Mouse (Mus musculus): ENCODE results near the gene Srrt.

Srrt gene

DNA sequence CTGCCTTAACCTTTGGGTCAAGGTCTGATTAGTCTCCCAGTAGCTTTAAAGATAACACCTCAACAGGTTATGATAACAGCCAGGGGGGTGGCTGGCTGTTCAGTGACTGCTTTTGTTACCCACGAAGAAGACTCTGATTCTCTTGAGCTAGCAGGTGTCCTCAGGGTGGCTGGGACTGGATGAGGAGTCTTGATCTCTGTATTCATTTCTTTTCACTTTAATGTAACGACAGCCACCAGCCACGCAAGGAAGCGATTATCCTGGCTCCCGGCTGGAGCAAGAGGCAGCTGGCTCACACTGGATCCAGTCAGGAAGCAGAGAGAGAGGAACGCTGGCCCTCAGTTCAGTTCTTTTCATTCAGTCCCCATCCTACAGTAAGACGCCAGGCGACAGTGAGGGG is 29.7 kb upstream of the Srrt start:
- no peak for DNase-seq (ENCODE audit: low read depth)

DNA sequence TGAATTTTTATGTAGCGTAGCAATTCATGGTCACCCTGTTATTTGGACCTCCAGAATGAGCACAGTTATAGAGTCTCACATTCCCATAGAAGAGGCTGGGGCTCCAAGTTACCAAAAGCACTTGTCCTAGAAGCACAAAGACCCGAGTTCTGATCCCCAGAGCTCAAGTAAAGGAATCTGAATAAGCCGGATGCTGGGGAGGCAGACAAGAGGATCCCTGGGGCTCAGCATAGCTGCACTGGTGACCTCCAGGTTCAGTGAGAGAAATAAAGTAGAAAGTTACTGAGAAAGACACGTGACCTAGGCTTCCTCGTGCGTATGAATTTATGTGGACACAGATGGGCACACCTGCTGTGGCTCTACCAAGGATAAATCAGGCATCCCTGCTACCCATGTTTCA is 27.6 kb upstream of the Srrt start:
- DNase-seq (ENCODE audit: low read depth) = no peak

DNA sequence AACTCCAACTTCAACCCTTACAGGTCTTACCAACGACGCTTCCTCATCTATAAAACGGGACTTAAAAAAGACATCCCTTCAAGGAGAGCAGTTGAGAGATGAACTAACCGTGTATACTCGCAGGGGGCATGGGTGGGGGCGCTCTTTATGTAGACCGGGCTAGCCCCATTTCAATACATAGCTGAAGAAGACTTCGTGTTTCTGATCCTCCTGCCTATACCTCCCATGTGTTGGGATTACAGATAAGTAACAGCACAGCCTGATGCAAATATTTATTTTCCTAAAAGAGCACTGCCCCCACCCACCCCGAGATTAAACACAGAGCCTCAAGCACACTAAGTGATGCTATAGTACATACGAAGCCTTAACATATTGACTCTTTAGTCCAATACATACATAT is 26.8 kb upstream of the Srrt start:
- DNase-seq (ENCODE audit: low read depth) = no peak

DNA sequence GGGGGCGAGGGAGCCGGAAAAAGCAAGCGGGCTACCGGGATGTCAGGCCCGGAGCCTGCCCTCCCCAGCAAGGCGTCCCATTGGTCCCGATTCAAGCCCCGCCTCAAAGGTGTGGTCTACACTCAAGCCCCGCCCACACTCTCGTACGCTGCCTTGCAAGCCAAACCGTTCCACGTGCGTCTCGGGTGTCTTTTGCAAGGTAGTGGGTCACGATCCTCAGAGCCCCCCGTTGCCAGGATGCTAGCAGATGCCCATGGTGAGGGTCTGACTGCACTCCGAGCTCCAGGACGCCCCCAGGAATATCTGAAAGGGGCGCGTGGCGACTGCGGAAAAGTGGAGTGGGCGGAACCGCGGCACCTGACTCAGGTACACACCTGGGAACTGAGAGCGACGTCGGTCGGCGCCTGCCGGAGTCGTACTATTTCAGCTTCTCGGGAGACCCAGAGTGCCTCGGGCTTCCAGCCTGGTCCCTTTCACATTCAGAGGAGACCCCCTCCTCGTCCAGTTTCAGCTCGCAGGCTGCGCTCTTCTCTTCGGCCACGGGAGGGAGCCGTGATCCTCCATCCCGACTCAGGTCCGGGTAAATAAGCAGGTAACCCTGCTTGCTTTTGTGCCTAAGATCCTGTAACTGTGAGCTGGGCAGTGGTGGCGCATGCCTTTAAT is 26.2 kb upstream of the Srrt start, which contains the start of gene Slc12a9:
TSS of gene Slc12a9 (minus strand) at position 86 of the 663 bp plus-strand sequence.
- peak; percentile 96 for DNase-seq (ENCODE audit: low read depth)

DNA sequence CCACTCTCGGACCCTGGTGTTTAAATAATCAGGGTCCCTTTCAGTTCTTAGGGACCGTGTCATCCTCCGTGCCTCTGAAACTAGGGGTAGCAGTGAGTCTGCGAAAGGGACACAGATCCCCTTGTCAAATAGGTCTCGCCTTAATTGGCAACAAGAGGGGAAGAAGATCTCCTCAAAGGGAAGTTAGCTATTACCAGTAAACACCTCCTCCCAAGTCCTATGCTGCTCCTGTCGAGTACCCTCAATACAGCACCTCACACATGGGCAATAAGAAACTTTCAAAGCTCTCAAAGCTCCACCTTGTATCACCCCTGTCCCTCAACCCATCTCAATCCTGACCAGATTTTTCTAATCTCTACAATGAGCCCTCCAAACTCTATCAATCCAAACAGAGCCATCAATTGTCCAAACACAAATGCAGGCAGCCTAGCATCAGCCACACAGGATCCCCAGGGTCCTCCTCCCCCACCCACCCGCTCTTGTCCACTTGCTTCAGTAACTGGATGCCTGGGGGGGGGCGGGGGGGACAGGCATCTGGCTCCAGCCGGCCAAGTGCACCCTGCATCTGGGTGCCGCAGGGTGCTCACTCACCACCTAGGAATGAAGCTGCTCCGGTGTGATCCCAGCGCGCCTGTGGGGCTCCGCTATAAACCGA is 25.5 kb upstream of the Srrt start:
- no peak for DNase-seq (ENCODE audit: low read depth)

DNA sequence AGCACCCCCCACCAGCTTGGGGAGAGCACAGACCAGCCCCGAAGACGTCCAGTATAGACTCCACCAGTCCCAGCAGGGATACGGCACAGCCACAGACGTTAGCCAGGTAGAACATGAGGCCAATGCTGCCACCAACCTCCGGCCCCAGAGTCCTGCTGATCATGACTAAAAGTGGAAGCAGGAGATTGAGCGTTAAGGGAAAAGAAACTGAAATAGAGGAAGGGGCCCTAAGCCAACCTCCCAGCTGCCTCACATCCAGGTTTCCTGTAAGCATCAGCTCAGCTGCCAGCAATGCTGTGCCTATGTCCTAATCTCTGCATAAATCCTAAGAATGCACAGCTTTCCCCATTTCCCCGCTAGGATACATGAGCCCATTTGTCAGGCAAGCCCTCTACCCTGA is 23.4 kb upstream of the Srrt start:
- DNase-seq (ENCODE audit: low read depth) = no peak

DNA sequence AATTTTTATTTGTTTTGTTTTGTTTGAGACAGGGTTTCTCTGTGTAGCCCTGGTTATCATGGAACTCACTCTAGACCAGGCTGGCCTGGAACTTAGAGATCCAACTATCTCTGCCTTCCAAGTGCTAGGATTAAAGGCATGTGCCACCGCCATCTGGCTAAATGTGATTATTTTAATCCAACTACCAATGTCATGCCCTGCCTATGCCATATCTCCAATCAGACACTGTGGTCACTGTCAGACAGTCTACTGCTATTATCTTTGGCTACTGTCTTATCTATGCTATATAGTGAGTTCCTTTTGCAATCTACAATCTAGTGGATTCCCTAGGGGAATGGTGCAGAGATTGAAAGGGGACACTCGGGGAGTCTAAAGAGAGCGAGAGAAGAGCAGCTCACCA is 13.5 kb upstream of the Srrt start:
- no peak for DNase-seq (ENCODE audit: low read depth)

DNA sequence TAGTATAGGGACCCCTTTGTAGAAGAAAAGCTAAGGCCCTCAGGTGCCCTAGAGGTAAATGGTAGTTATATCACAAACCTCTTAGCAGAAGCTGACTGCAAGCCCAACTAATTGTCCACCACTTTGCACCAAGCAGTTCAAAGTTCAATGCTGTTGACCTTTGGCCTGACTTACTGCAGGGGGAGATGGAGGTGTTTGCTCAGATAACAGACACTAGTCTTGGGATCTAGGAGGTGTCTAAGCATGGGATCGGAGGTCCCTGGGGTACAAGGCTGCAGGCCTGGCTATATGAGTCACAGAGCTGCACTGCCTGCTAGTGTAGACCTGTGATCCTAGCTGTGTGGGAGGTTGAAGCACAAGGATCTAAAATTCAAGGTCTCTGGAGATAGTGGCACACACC is 11.1 kb upstream of the Srrt start:
- DNase-seq (ENCODE audit: low read depth) = no peak

DNA sequence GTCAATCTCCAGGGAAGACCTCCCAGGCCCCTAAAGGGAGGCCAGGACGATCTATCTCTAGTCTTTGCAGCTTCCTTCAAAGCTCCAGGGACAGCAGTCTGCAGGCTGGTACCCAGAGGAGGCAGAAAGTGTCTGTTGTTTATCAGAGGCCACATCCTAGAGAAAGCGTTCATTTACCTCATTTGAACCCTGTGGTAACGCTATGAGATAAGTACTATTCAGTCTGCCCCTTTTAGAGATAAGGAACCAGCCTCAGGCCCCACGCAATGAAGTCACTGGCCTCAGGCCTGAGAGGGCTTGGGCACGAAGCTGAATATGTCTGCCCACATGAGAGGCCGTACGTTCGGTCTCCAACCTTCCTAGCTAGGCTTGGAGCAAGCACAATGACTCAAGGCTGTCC is 9.9 kb upstream of the Srrt start:
- no peak for DNase-seq (ENCODE audit: low read depth)

DNA sequence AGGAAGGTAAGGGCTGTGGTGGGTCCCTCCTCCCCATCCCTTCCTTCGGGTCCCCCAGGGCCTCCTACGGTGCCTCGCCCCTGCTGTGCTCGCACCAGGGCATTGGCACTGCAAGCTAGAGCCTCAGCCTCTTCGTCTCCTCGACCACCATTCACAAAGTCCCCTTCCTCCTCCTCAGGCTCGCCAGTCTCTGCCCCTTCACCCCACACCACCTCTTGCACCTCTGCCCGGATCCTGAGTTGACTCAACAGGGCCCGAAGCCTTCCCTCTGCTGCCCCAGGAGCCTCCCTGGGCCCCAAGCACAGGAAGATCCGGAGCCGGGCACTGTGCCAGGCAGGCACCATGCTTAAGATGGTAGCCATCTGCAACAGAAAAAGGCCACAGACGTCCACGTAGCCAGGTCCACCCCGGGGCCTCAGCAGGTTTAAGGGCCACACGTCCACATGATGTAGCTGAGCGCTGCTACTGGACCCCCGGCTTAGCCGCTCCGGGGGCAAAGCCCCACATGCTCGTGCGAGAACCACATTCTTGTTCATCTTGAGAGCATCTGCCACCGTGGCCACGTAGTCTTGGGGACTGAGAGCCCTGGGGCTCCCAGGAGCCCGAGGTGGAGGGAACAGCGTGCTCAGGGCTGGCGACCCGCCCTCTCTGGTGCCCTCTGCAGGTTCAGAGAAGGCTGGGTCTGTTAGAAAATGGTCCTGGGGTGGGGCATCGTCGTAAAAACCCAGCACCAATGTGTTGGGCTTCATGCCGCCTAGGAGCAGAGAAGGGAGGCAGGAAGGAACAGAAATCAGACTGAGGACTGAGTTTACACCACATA is 7.8 kb upstream of the Srrt start:
- no peak for DNase-seq (ENCODE audit: low read depth)

DNA sequence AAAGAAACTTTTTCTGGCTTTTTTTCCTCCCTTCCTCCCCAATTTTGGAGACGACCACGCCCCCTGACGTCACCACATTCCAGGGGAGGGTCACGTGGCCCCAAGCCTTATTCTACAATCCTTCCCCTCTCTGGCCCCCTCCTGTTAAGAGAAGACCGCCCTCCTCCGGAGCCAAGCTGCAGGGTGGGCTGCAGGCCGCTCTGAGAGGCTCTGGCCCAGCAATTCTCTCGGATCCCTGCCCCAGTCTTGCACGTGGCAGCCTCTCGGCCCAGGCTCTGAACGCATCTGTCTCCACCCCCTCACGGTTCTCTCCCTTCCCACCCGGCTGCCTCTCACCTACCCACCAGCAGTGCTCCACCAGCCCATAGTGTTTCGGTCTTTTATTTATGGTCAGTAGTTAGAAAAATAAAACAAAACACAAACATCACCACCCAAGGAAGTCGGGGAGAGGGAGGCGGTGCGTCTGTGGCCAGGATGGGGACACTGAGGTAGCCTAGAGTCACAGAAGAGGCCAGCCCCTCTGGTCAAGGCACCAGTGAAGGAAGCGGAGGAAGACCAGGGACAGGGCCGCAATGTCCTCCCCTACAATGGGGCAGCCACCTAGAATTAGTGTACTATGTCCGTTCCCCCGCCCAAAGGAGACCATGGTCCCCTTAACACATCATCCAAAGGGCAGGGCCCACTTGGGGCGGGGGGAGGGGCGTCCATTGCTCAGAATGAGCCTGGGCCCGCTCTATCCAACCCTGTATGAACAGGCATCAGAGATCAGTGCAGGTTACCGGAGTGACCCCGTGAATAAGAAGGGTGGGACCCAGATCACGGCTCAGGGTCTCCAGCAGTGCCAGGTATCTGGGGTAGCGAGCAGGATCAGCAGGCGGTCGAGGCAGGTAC is 7.0 kb upstream of the Srrt start, which contains the start of gene Trip6:
TSS of gene Trip6 (minus strand) at position 212 of the 891 bp plus-strand sequence.
- DNase-seq (ENCODE audit: low read depth) = no peak

DNA sequence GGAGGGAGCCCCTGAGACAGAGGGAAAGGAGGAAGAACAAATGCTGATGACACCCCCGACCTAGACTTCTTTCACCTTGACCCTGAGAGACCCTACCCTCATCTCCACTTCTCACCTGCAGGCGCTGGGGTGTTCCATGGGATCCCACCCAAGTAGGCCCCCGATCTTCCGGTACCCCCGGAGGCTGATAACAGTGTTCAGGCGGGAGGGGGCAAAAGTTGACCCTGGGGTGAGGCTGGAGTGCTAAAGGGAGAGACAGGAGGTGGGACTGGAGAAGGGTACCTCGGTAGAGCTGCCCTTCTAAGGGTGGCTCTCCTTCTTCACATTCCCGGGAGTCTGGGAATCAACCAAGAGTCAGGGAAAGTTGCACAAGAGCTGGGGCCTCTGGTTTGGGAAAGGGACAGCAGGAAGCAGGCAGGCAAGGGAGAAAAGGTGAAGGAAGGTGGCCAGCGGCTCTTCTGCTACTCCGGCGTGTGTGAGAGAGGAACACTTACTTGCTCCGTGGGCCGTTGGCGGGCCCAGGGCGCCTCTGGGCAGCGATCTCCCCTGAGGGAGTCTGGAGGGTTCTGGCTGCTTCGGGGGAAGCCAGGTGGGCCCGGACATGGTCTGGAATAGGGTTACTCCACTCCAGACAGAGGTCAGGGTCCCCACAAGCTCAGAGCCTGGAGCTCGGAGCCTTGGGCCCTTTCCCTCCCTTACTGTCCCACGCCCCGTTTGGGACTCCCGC is 6.2 kb upstream of the Srrt start:
- DNase-seq (ENCODE audit: low read depth) = no peak

DNA sequence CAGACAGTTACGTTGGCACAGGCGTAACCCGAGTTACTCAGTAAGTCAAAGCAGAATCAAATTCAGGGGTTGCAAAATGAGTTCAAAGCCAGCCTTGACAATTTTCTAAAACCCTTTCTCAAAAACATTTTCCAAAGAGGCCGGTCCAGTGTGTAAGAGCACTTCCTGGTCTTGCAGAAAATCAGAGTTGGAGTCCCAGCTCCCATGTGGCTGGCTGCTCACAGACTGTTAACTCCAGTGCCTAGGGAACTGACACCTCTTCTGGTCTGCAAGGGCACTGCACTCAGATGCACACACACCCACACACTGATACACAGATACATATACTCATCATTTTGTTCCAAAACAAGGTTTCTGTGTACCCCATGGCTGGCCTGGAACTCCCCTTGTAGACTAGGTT is 882 bp upstream of the Srrt start:
- no peak for DNase-seq (ENCODE audit: low read depth)

DNA sequence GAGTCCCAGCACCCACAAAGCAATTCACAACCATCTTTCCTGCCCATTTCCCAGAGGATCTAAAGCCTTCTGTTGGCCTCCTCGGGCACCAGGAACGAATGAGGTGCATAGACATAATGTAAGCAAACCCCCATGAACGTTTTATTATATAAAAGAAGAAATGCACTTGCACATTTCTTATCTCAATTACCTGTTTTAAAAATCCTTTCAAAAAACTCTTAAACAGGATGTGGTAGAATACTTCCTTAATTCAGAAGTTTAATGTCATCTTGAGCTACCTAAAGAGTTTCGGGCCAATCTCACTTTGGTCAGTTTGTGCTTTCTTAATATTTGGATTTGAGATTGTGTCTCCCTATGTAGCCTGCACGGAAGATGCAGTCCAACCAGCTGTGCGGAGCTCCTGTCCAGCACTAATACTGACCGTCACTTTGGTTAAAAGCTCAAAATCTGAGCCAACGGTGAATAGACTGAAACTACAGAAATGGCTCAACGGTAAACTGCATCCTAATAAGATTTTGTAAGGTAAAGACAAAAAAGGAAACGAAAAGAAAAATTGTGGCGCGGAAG is 952 bp downstream of the Srrt start:
- DNase-seq (ENCODE audit: low read depth) = no peak

DNA sequence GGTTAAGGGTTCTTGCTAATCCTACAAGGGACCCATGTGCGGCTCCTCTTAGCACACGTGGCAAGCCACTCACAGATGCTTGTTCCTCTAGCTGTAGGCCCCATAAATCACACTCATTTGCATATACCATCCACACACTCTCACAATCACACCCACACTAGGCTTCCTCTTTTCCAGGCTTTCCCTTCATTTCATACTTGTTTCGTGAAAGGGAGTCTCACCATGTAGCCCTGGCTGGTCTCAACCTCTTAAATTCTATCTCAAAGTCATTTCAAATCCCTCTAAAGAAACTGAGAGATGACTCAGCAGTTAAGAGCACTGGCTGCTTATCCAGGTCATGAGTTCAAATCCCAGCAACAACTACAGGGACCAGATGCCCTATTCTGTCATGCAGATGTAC is 1.7 kb downstream of the Srrt start:
- DNase-seq (ENCODE audit: low read depth) = no peak

DNA sequence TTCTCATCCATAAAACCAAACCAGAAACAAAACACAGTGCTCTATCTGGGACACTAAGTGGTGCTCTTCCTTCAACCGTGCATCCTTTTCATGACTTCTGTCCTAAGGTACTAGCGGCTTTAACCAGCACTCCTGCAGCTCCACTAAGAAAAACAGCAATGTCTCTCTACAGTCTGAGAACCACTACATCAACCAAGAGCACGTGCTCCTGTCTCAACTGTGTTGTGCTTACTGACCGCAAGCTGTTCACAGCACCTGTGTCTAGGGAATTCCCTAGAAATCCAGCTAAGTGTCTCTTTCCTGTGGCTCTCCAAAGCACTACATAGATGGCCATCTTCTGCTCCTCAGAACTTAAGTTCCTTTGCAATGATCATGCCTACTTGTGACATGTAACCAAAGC is 2.7 kb downstream of the Srrt start:
- no peak for DNase-seq (ENCODE audit: low read depth)

DNA sequence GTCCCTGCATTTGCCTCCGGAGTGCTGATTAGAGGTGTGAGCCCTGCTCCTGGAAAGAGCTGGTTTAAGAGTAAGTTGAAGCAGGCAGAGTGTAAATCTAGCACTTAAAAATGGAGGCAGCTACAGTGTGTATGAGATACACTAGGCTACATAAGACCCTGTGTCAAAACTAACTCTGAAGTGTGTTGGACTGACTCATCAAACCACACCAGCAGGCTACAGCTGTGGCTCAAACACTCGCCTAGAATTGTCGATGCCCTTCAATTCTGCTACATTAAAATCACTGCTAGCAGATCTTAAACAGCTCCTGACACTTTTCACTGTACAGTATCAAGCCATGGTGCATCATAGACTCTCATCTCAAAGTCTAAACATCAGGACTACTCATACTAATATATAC is 3.3 kb downstream of the Srrt start:
- DNase-seq (ENCODE audit: low read depth) = no peak

DNA sequence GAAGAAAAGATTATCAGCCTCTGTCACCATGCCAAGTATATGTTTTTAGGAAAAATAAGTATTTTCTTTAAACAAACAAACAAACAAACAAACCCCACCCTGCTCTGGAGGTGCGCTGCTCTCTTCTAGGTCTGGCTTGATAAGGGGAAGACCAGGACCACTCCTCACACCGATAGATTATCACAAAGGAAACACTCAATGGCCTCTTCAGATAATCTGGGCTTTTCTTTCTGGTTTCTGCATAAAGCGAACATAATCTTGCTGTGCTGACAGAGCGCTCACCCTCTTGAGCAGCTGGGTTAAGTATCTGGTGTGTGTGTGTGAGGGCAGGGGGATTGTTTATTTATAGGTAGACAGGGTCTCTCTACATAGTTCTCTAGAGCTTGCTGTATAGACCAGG is 3.9 kb downstream of the Srrt start:
- no peak for DNase-seq (ENCODE audit: low read depth)

DNA sequence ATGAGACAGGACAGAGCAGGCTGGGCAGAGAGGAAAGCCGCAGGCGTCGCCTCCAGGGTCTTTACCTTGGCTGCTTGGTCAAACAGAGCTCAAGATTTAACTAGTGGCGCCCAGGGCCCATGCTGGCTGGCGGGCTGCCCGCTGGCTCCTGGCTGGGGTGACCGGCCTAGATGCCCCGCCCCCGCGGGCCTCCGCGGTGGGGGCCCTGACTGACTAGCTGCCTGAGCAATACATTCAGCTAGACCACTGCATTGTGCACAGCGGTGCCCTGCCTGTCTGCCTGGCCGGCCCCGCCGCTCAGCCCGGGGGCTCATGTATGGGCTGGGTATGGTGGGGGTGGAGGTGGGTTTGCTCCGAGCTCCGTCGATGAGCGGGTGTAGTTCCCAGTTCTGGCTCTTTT is 6.2 kb downstream of the Srrt start:
- DNase-seq (ENCODE audit: low read depth) = no peak

DNA sequence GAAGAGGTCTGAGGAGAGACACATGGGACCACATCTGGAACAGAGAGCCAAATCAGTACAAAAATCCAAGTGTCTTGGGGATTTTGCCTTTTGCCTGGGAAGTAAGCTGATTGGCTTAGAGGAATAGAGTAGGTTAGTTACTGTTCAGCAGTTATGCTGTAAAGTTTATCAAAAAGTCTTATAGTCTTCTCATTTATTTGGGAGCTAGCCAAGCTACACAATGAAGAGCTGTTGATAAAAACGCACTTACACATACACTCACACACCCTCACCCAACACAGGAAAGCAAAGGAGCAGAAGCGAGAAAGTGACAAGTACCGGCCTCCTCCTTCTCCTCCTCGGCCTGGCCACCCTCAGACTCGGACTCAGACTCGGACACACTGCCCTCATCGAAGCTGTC is 8.2 kb downstream of the Srrt start:
- no peak for DNase-seq (ENCODE audit: low read depth)

DNA sequence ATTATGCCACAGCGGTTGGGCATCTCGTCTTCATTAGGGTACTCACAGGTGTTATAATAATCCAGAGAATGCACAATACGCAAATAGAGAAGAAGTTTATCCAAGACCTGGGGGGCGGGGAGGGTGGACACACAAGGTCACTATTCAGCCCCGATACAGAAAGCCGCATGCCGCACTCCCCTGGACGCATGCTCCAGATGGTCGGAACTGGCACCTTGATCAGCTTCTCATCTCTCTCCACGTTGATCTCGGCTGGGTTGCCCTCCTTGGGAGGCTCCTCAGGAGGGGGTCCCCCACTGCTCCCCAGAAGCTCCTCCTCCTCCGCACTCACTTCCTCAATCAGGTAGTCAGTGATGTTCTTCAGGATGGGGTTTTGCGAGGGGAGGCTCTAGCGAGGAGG is 10.3 kb downstream of the Srrt start:
- no peak for DNase-seq (ENCODE audit: low read depth)

All from c-Kit-positive CD71-negative TER-119-negative erythroid progenitor cells, embryonic 14.5 days (primary cell).